Comparison of ENCODE assay signal across 14 mouse cellular contexts in the genomic region with DNA sequence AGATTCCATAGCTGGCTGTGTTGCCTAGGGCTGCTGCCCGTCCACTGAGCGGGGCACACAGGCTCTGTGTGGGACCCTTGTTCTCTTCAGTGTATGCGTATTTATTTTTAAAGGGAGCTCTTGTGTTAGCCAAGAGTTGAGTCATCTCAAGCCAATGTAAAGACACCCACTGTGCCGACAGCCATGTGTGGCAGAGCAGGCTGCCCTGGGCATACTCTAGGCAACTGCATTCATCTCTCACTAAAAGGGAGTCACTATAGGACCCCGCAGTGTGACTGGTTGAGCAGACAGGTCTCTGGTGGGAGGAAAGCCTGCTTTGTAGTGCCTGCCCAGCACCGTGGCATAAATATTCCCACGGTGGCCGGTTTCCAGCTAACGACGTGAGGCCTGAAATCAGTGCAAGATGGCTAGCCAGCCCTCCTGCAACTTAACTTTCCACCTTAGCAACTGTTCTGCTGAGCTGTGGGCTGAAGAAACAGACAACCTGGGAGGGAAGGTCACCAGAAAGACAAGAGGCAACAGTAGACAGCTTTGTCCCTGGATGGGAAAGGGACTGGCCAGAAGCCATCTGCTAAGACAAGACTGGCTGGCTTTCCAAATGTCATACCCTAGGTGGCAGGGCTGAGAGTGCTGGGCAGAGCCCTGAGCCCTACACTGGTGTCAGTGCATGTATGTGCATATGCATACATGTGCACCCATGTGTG. TPM values are rescaled to one million over a fixed set of nuclear protein-coding genes. Genes with fewer than 3 reads are reported as not detected.
DNase-seq lines count a peak whose midpoint lies in the region; ATAC-seq and TF ChIP-seq lines count a peak whose summit lies in the region.
"Had no signal": no experiment of that assay in that cellular context is flagged by ENCODE, and none has a peak within 500 bp of the region (broad histone marks: within the 10 kb centered on the region; RNA-seq: fewer than 3 reads in every experiment).

No protein-coding gene starts in this region.

- peak; percentile 20 for TF ChIP-seq CTCF in midbrain, postnatal 0 days (IDR thresholded peaks at IDR 0.05)

- H3K9me3 ChIP-seq in embryonic facial prominence, embryonic 13.5 days, result 0 out of 2 replicates have a peak, but pooled peaks cover 5% of the 10 kb centered on the region
- peaks cover 5% of the 10 kb centered on the region; the same call in 1 of the 2 replicates for H3K9me3 ChIP-seq in embryonic facial prominence, embryonic 10.5 days
- no peaks in the 10 kb centered on the region for H3K9me3 ChIP-seq in midbrain, embryonic 14.5 days (ENCODE audit: control insufficient read depth, low read length)
- H3K9me3 ChIP-seq in midbrain, embryonic 11.5 days (ENCODE audit: control insufficient read depth, low read length), result peaks cover 3% of the 10 kb centered on the region; the same call in 1 of the 2 replicates
- H3K9me3 ChIP-seq in forebrain, embryonic 14.5 days (replicated peaks; ENCODE audit: control insufficient read depth, low read length), result no peaks in the 10 kb centered on the region
- no peaks in the 10 kb centered on the region for H3K9me3 ChIP-seq in midbrain, postnatal 0 days (ENCODE audit: low read length)
- H3K9me3 ChIP-seq: heart, embryonic 13.5 days had no signal

- no peak overlapping the region for H3K27ac ChIP-seq in embryonic facial prominence, embryonic 13.5 days
- H3K27ac ChIP-seq in embryonic facial prominence, embryonic 10.5 days (replicated peaks), result no peak overlapping the region
- no peak overlapping the region for H3K27ac ChIP-seq in midbrain, embryonic 14.5 days (replicated peaks; ENCODE audit: low read depth, low read length)
- no peak overlapping the region for H3K27ac ChIP-seq in midbrain, embryonic 11.5 days (ENCODE audit: low read depth, low read length)
- H3K27ac ChIP-seq in forebrain, embryonic 14.5 days (ENCODE audit: low read depth, low read length), result peak overlapping the region; percentile 11; the same call in 1 of the 2 replicates
- H3K27ac ChIP-seq in midbrain, postnatal 0 days (ENCODE audit: low read depth, low read length), result no peak overlapping the region
- H3K27ac ChIP-seq: heart, embryonic 13.5 days; left cerebral cortex, adult 2 months had no signal

- no peak for DNase-seq in embryonic facial prominence, embryonic 10.5 days (ENCODE audit: low spot score)
- DNase-seq in midbrain, embryonic 14.5 days, result peak; percentile 37
- DNase-seq in midbrain, embryonic 11.5 days (ENCODE audit: low spot score, missing footprints), result no peak
- peak; percentile 73 for DNase-seq in forebrain, embryonic 14.5 days (ENCODE audit: low spot score)
- DNase-seq in midbrain, postnatal 0 days (ENCODE audit: low spot score), result peak; percentile 75
- no peak for DNase-seq in frontal cortex, postnatal 36 days (ENCODE audit: low spot score in 2 of 2)
- no peak for DNase-seq in gastrocnemius, adult 8-10 months (ENCODE audit: low spot score in 2 of 2)
- DNase-seq: B cell, adult 2 months; kidney, adult 8-10 months; lung, adult 2 months had no signal

- 65% methylated on average over 10 of the region's 10 CpGs for WGBS in embryonic facial prominence, embryonic 13.5 days
- WGBS in embryonic facial prominence, embryonic 10.5 days, result 80% methylated on average over 10 of the region's 10 CpGs
- WGBS in midbrain, embryonic 14.5 days, result 74% methylated on average over 10 of the region's 10 CpGs
- 87% methylated on average over 10 of the region's 10 CpGs for WGBS in midbrain, embryonic 11.5 days
- WGBS in forebrain, embryonic 14.5 days, result 32% methylated on average over 10 of the region's 10 CpGs
- 52% methylated on average over 10 of the region's 10 CpGs for WGBS in midbrain, postnatal 0 days

- H3K9ac ChIP-seq in embryonic facial prominence, embryonic 13.5 days, result no peak overlapping the region
- no peak overlapping the region for H3K9ac ChIP-seq in midbrain, embryonic 14.5 days (replicated peaks; ENCODE audit: low read length)
- H3K9ac ChIP-seq in midbrain, embryonic 11.5 days (ENCODE audit: low read length), result no peak overlapping the region
- no peak overlapping the region for H3K9ac ChIP-seq in forebrain, embryonic 14.5 days (ENCODE audit: low read length)
- no peak overlapping the region for H3K9ac ChIP-seq in midbrain, postnatal 0 days (replicated peaks; ENCODE audit: low read length, poor library complexity, severe bottlenecking)
- H3K9ac ChIP-seq: heart, embryonic 13.5 days had no signal

- ATAC-seq in embryonic facial prominence, embryonic 13.5 days (ENCODE audit: insufficient number of reproducible peaks, insufficient read depth, low FRiP score, low TSS enrichment, low read depth), result 0 out of 2 replicates have a peak, but pooled peaks have one; percentile 16
- no peak for ATAC-seq in midbrain, embryonic 14.5 days (ENCODE audit: low FRiP score, low TSS enrichment)
- ATAC-seq in midbrain, embryonic 11.5 days (ENCODE audit: low FRiP score), result no peak
- ATAC-seq in forebrain, embryonic 14.5 days, result peak; percentile 85
- 0 out of 2 replicates have a peak, but pooled peaks have one; percentile 44 for ATAC-seq in midbrain, postnatal 0 days (ENCODE audit: low FRiP score)

- peaks cover 12% of the 10 kb centered on the region for H3K4me1 ChIP-seq in embryonic facial prominence, embryonic 13.5 days
- peaks cover 14% of the 10 kb centered on the region; the same call in 1 of the 2 replicates for H3K4me1 ChIP-seq in embryonic facial prominence, embryonic 10.5 days
- H3K4me1 ChIP-seq in midbrain, embryonic 14.5 days (ENCODE audit: control insufficient read depth, insufficient read depth, low read length), result no peaks in the 10 kb centered on the region
- H3K4me1 ChIP-seq in midbrain, embryonic 11.5 days (ENCODE audit: control insufficient read depth, insufficient read depth, low read length), result no peaks in the 10 kb centered on the region
- H3K4me1 ChIP-seq in forebrain, embryonic 14.5 days (ENCODE audit: control insufficient read depth, insufficient read depth, low read length), result no peaks in the 10 kb centered on the region; the same call in 1 of the 2 replicates
- H3K4me1 ChIP-seq in midbrain, postnatal 0 days (ENCODE audit: insufficient read depth, low read length), result no peaks in the 10 kb centered on the region
- H3K4me1 ChIP-seq: heart, embryonic 13.5 days had no signal

- no peaks in the 10 kb centered on the region for H3K27me3 ChIP-seq in embryonic facial prominence, embryonic 13.5 days
- no peaks in the 10 kb centered on the region for H3K27me3 ChIP-seq in embryonic facial prominence, embryonic 10.5 days (replicated peaks; ENCODE audit: low read depth, poor library complexity, severe bottlenecking)
- H3K27me3 ChIP-seq in midbrain, embryonic 14.5 days (ENCODE audit: control insufficient read depth, insufficient read depth, low read length), result no peaks in the 10 kb centered on the region
- H3K27me3 ChIP-seq in midbrain, embryonic 11.5 days (ENCODE audit: control insufficient read depth, insufficient read depth, low read length), result no peaks in the 10 kb centered on the region
- no peaks in the 10 kb centered on the region for H3K27me3 ChIP-seq in forebrain, embryonic 14.5 days (replicated peaks; ENCODE audit: control insufficient read depth, insufficient read depth, low read length)
- H3K27me3 ChIP-seq in midbrain, postnatal 0 days (ENCODE audit: insufficient read depth, low read length), result no peaks in the 10 kb centered on the region

- no peak overlapping the region for H3K4me3 ChIP-seq in embryonic facial prominence, embryonic 13.5 days
- H3K4me3 ChIP-seq in embryonic facial prominence, embryonic 10.5 days, result no peak overlapping the region
- no peak overlapping the region for H3K4me3 ChIP-seq in midbrain, embryonic 14.5 days (replicated peaks; ENCODE audit: low read depth, low read length)
- H3K4me3 ChIP-seq in midbrain, embryonic 11.5 days (ENCODE audit: low read depth, low read length), result no peak overlapping the region
- no peak overlapping the region for H3K4me3 ChIP-seq in forebrain, embryonic 14.5 days (ENCODE audit: low read depth, low read length)
- no peak overlapping the region for H3K4me3 ChIP-seq in midbrain, postnatal 0 days (ENCODE audit: low read depth, low read length)
- H3K4me3 ChIP-seq: heart, embryonic 13.5 days; left cerebral cortex, adult 2 months had no signal

- H3K4me2 ChIP-seq in embryonic facial prominence, embryonic 13.5 days, result no peak overlapping the region
- no peak overlapping the region for H3K4me2 ChIP-seq in midbrain, embryonic 14.5 days (ENCODE audit: low read length)
- H3K4me2 ChIP-seq in midbrain, embryonic 11.5 days, result no peak overlapping the region
- no peak overlapping the region for H3K4me2 ChIP-seq in forebrain, embryonic 14.5 days (ENCODE audit: low read length)
- H3K4me2 ChIP-seq in midbrain, postnatal 0 days (ENCODE audit: low read depth, low read length, poor library complexity, severe bottlenecking), result no peak overlapping the region
- H3K4me2 ChIP-seq: heart, embryonic 13.5 days had no signal

- no peaks in the 10 kb centered on the region for H3K36me3 ChIP-seq in embryonic facial prominence, embryonic 13.5 days
- no peaks in the 10 kb centered on the region for H3K36me3 ChIP-seq in embryonic facial prominence, embryonic 10.5 days (replicated peaks)
- H3K36me3 ChIP-seq in midbrain, embryonic 14.5 days (ENCODE audit: control insufficient read depth, insufficient read depth, low read length), result no peaks in the 10 kb centered on the region
- H3K36me3 ChIP-seq in midbrain, embryonic 11.5 days (ENCODE audit: control insufficient read depth, insufficient read depth, low read length), result no peaks in the 10 kb centered on the region
- H3K36me3 ChIP-seq in forebrain, embryonic 14.5 days (ENCODE audit: control insufficient read depth, insufficient read depth, low read length), result no peaks in the 10 kb centered on the region
- H3K36me3 ChIP-seq in midbrain, postnatal 0 days (ENCODE audit: insufficient read depth, low read length), result no peaks in the 10 kb centered on the region
- H3K36me3 ChIP-seq: heart, embryonic 13.5 days had no signal

RNA-seq across cellular contexts. Expression of a gene that starts 31.7 kb away (rescaled TPM):
- not detected in 2 replicates for polyA plus RNA-seq in embryonic facial prominence, embryonic 13.5 days (2015; fragmentation: Nextera tagmentation; extraction: Ambion mirVana)
- polyA plus RNA-seq in embryonic facial prominence, embryonic 10.5 days (2016; fragmentation: Nextera tagmentation; extraction: Ambion mirVana), result 0.06 TPM in 2 replicates
- 0.12 TPM in 1 of 2 replicates, not detected in the other for polyA plus RNA-seq in midbrain, embryonic 14.5 days (2014; fragmentation: Nextera tagmentation; extraction: Ambion mirVana)
- 0.25 TPM in 1 of 2 replicates, not detected in the other for polyA plus RNA-seq in midbrain, embryonic 11.5 days (2014; fragmentation: Nextera tagmentation; extraction: Ambion mirVana)
- 0.09 and 0.11 TPM in 2 replicates for polyA plus RNA-seq in forebrain, embryonic 14.5 days (2014; fragmentation: Nextera tagmentation; extraction: Ambion mirVana)
- total RNA-seq in midbrain, postnatal 0 days (2014; rRNA removed), result 0.38 TPM in 1 of 2 replicates, not detected in the other
- 0.07 TPM in 1 of 2 replicates, not detected in the other for polyA plus RNA-seq in midbrain, postnatal 0 days (2015; fragmentation: Nextera tagmentation; extraction: Ambion mirVana)
- total RNA-seq in gastrocnemius, adult 8-10 months (2022), result not detected
- polyA plus RNA-seq: heart, embryonic 13.5 days; lung, adult 2 months; stomach, embryonic 16.5 days had no signal

Comparison
In these comparisons a context has a peak if more than half of its experiments do, and no peak if none do; other contexts are left out.
1. ATAC-seq: peak in embryonic facial prominence, embryonic 13.5 days (single experiment), forebrain, embryonic 14.5 days (single experiment) and midbrain, postnatal 0 days (single experiment); none in midbrain, embryonic 14.5 days (single experiment) and midbrain, embryonic 11.5 days (single experiment).
2. DNase-seq: peak in midbrain, embryonic 14.5 days (single experiment), forebrain, embryonic 14.5 days (single experiment) and midbrain, postnatal 0 days (single experiment); none in embryonic facial prominence, embryonic 10.5 days (single experiment), midbrain, embryonic 11.5 days (single experiment), frontal cortex, postnatal 36 days (0 of 2) and gastrocnemius, adult 8-10 months (0 of 2).